Mouse (Mus musculus): ENCODE results near the gene D17H6S53E.
"Not testable (repeated sequence)": the region's sequence is repeated elsewhere in the genome, so short reads cannot be mapped to it uniquely, and the experiment has no call there.

D17H6S53E gene

DNA sequence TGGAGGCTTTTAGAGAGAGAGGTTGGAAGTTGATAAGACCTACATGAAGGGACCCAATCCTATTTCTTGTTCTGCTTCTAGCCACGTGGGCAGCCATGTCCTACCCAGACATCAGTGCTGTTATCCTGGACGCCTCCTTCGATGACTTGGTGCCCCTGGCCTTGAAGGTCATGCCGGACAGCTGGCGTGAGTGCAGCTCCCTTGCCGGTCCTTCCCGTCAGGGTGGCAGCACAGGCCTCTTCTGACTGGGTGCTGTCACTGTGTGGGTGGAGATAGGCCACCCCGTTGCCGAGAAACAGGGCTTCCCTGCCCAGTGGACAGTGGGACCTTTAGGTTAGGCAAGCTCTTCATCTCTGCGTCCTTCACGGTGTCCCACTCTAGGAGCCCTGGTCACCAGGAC is 25.0 kb upstream of the D17H6S53E start:
- DNase-seq (ENCODE audit: low spot score in 2 of 2) = no peak

DNA sequence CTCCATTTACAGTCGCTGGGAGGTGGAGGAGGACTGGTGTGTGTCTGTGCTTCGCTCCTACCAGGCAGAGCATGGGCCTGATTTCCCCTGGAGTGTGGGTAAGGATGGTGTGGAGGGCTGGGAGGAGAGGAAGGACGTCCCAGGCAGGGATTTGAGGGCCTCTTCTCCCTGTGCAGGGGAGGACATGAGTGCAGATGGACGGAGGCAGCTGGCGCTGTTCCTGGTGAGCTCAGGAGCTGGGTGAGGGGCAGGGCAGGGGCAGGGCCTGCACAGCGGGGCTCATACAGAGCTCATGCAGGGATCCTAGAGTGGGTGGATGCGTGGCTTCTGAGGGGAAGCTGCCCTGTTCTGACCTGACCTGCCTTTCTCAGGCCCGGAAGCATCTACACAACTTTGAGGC is 23.9 kb upstream of the D17H6S53E start:
- DNase-seq (ENCODE audit: low spot score in 2 of 2) = no peak

- no peak for DNase-seq (ENCODE audit: low spot score in 2 of 2)
Measured at GRCm38 (mm10) chr17:35103221-35103690, 22.9 kb upstream of the D17H6S53E start.

GRCm38 (mm10) chr17:35104079-35104478 is 22.1 kb upstream of the D17H6S53E start:
- DNase-seq (ENCODE audit: low spot score in 2 of 2) = no peak

DNA sequence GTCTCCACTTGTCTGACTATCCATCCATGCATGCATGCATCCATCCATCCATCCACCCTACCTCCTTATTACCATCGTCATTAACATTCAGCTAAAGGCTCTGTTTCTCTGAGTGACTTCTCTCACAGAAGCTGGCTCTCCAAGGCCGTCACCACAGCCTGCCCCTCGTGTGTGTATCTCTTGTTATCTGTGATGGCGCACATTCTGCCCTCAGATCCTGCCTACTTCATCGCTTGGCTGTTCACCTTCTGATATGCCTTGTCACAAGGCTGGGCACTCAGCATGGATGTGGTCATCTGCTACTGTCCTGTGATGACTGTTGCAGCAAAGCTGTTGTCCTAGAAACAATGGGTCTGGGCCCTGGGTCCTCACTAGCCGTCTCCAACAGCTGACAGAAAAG is 21.4 kb upstream of the D17H6S53E start:
- DNase-seq (ENCODE audit: low spot score in 2 of 2) = no peak

- peak in 1 of 2 experiments; percentile 39 for DNase-seq (ENCODE audit: low spot score in 2 of 2)
Measured at GRCm38 (mm10) chr17:35105740-35106389, 20.3 kb upstream of the D17H6S53E start.

GRCm38 (mm10) chr17:35106522-35106921 is 19.7 kb upstream of the D17H6S53E start:
- no peak for DNase-seq (ENCODE audit: low spot score in 2 of 2)

DNA sequence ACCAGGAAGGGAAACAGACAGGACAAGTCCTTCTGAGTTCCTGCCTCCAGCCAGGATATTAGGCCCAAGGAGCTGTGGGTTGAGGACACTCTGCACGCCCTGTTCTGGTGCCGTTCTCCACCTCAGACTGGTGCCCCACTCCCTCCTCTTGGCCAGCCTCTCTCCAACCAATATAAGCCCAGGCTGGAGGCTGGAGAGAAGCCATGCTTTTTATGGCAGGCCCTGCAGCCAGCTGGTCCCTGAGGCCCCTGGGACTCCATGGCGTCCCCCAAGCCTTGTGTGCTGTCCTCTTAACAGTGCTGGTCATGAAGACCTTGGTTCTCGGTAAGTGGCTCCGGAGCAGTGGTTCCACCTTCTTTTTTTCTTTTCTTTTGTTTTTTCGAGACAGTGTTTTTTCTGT is 18.1 kb upstream of the D17H6S53E start, which contains the start of gene Ly6g5c:
Gene Ly6g5c (plus strand): TSS at position 183 of the 400 bp plus-strand sequence.
- DNase-seq (ENCODE audit: low spot score in 2 of 2) = no peak

- no peak for DNase-seq (ENCODE audit: low spot score in 2 of 2)
Measured at GRCm38 (mm10) chr17:35111774-35112173, 14.4 kb upstream of the D17H6S53E start.

- peak; percentile 32 to 61 for DNase-seq (ENCODE audit: low spot score in 2 of 2)
Measured at GRCm38 (mm10) chr17:35115046-35116019, 10.8 kb upstream of the D17H6S53E start, which contains the start of gene Ly6g5b. Gene Ly6g5b, minus strand, starts transcription at chr17:35115428.

- DNase-seq (ENCODE audit: low spot score in 2 of 2) = peak in 1 of 2 experiments; percentile 44
Measured at GRCm38 (mm10) chr17:35120745-35121142, 5.4 kb upstream of the D17H6S53E start.

DNA sequence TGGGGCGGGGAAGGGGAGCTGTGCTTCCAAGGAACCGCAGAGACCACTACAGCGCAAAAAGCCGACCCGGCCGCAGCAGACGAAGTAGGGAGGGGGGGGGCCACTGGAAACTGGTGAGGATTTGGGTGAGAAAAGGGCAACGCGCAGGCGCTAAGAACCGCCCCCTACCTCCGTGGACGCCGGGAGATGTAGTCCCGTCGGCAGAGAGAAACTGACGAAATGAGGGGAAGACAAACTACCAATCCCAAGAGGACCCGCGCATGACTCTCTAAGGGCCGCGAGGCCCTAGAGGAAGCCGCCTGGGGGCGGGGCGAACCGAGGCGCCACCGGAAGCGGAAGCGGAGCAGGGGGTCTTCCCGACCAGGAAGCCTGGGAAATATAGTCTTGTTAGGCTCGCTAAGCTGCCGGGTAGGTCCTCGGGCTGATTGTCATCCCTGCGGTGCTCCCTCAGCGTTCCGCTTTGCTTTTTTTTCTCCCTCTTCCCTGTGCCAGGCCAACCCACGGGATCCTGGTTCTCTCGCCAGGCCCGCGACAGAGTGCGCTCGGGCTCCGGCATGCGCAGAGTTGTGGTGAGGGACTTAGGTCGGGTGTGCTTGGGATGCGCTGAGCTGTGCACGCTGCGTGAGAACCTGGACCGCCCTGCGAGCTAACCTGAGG is 4.9 kb upstream of the D17H6S53E start, which contains the start of gene Gpank1:
Gene Gpank1 (plus strand): TSS at position 313 of the 657 bp plus-strand sequence.
- peak; percentile 98 for DNase-seq (ENCODE audit: low spot score in 2 of 2)

DNA sequence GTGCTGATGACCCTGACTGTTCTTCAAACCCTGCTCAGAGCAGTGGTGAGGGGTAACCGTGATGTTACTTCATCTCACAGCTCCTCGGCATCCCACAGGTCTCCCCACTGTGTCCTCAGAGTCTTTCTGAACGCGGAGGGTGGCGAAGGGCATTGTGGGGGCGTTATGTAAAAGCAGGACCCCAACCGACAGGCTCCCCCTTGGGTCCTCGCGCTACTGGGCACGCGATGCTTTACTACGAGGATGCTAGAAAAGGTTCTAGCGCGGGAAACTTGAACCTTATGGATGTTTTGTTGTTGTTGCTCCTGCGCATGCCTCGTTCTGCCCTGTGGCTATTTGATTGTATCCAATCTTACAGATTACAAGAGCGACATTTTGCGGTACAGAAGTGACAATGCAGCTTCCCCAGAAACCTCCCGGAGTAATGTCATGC is 4.3 kb upstream of the D17H6S53E start, which contains the start of gene Csnk2b:
Gene Csnk2b (minus strand): TSS at position 183 of the 433 bp plus-strand sequence.
- peak; percentile 39 to 43 for DNase-seq (ENCODE audit: low spot score in 2 of 2)

DNA sequence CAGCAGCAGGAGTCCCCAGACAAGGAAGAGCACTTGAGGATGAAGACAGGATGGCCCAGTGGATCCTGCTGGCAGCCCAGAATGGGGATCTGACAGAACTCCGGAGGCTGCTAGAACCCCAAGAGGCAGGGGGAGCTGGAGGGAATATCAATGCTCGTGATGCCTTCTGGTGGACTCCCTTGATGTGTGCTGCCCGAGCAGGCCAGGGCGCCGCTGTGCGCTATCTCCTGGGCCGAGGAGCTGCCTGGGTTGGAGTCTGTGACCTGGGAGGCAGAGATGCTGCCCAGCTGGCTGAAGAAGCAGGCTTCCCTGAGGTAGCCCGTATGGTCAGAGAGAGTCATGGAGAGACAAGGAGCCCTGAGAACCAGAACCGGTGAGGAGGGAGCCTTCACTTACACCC is 2.9 kb upstream of the D17H6S53E start:
- not testable (repeated sequence) for DNase-seq (ENCODE audit: low spot score in 2 of 2)

- DNase-seq (ENCODE audit: low spot score in 2 of 2) = not testable (repeated sequence)
Measured at GRCm38 (mm10) chr17:35124261-35124896, 1.8 kb upstream of the D17H6S53E start.

GRCm38 (mm10) chr17:35125081-35125480 is 1.1 kb upstream of the D17H6S53E start:
- no peak for DNase-seq (ENCODE audit: low spot score in 2 of 2)

GRCm38 (mm10) chr17:35125578-35125977 is 595 bp upstream of the D17H6S53E start:
- no peak for DNase-seq (ENCODE audit: low spot score in 2 of 2)

DNA sequence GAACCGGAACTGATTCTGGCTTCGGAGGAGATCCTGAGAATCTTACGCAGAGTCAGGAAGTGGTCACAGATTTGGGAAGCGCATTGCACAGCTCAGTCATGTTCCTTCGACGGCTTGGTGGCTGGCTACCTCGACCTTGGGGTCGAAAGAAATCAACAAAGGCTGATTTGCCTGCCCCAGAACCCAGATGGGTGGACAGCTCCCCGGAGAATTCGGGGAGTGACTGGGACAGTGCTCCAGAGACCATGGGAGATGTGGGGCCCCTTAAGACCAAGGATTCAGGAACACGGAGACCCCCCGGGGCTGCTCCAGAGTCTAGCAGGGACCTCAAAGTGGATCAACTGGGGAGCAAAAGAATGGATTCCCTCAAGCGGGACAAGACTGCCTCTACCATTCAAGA is 844 bp downstream of the D17H6S53E start:
- no peak for DNase-seq (ENCODE audit: low spot score in 2 of 2)

DNA sequence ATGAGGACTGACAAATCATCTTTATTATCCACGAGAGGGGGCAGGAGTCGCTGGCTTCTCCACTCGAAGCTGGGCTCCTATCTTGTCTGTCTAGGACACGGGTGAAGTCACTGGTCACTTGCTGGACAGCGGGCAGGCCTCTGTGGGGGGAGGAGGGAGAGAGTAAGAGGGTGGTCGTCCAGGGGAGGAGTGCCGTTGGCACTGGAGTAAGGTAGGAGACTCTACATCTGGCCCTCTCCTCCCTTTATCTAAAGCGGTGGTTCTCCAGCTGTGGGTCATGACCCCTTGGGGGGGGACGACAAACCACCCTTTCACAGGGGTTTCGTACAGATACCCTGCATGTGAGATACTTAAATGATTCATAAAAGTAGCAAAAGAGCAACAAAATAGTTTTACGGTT is 2.8 kb downstream of the D17H6S53E start:
- DNase-seq (ENCODE audit: low spot score in 2 of 2) = no peak

DNA sequence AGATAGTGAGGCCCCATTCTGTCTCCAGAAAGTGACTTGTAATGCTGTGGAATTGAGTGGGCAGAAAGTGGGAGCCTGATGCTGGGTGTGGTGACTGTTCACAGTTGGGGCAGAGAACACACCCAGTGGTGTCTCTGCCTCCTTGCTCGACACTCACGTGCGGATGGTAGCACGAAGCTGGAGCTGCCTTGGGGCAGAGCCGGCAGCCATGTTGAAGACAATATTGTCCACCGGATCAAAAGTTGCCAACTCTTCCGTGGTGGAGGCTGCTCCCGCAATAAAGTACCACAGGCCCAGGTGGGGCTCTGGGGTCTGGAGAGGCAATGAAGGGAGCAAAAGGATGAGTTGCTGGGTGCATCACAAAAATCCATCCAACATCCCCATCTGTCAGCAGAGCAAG is 4.9 kb downstream of the D17H6S53E start:
- no peak for DNase-seq (ENCODE audit: low spot score in 2 of 2)

- DNase-seq (ENCODE audit: low spot score in 2 of 2) = no peak
Measured at GRCm38 (mm10) chr17:35131500-35132173, 5.5 kb downstream of the D17H6S53E start, which contains the start of gene Apom. Gene Apom, minus strand, starts transcription at chr17:35132050.
